Mouse (Mus musculus): Measurements from ENCODE around the gene Entpd5. TPM values are rescaled to one million over a fixed set of nuclear protein-coding genes. Genes with fewer than 3 reads are reported as not detected.

The Entpd5 gene
- polyA plus RNA-seq, 1 experiment from 2014 or later = 9.7 TPM

DNA sequence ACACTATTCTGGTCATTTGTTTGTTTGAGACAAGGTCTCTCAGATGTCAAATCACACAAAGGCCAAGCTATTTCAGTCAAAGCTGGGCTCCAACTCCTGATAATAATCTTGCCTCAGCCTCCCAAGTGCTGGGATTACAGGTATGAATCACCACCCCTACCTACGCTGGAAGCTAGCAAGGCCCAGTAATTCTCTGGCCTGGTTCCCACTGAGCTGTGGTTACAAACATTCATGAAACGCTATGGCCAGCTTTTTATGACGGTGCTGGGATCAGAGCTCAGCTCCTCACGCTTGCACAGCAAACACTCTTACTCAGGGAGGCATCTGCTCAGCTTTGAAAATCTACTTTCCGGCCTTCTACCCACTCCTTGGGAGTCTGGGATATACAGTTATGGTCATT is 15.0 kb downstream of the Entpd5 start:
- H3K36me3 ChIP-seq (ENCODE audit: control insufficient read depth, insufficient read depth, low read length) = no peaks in the 10 kb centered on the region
- no peaks in the 10 kb centered on the region for H3K27me3 ChIP-seq (ENCODE audit: control insufficient read depth, insufficient read depth, low read length)
- ATAC-seq (ENCODE audit: insufficient number of reproducible peaks, low FRiP score, low TSS enrichment, low read depth) = no peak
- H3K27ac ChIP-seq (replicated peaks; ENCODE audit: low read depth, low read length) = no peak overlapping the region
- 86% methylated on average over 5 of the region's 5 CpGs for WGBS
- no peak overlapping the region for H3K9ac ChIP-seq (ENCODE audit: low read length)
- H3K4me3 ChIP-seq (ENCODE audit: low read depth, low read length) = no peak overlapping the region
- H3K4me2 ChIP-seq (ENCODE audit: low read depth, severe bottlenecking) = no peak overlapping the region
- no peaks in the 10 kb centered on the region for H3K9me3 ChIP-seq (ENCODE audit: control insufficient read depth, low read length)
- DNase-seq (ENCODE audit: low spot score) = no peak
- H3K4me1 ChIP-seq (ENCODE audit: control insufficient read depth, insufficient read depth, low read length) = no peaks in the 10 kb centered on the region

DNA sequence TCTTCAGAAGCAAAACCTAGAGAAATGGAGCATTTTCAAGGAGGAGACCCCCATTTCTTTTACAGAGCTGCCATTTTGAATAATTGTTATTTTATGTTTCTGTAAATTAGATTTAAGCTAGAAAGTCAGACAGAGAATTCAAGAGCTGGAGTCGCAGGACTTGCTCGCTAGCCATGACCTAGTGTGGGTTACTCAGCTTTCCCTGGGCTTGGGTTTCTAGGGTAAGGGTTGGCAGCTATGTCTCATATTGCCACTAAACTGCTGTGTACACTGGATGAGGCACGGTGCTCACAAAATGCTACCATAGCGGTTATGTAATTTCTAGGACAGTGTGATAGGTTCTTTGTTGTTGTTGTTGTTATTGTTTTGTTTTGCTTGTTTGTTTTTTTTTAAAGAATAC is 16.1 kb downstream of the Entpd5 start:
- Histone ChIP-seq H3K4me3 (ENCODE audit: low read depth, low read length) (no peak overlapping the region), H3K4me2 (ENCODE audit: low read depth, severe bottlenecking) (no peak overlapping the region), H3K9me3 (ENCODE audit: control insufficient read depth, low read length) (no peaks in the 10 kb centered on the region), H3K4me1 (ENCODE audit: control insufficient read depth, insufficient read depth, low read length) (no peaks in the 10 kb centered on the region), H3K36me3 (ENCODE audit: control insufficient read depth, insufficient read depth, low read length) (no peaks in the 10 kb centered on the region), H3K27ac (replicated peaks; ENCODE audit: low read depth, low read length) (no peak overlapping the region), H3K27me3 (ENCODE audit: control insufficient read depth, insufficient read depth, low read length) (no peaks in the 10 kb centered on the region), H3K9ac (ENCODE audit: low read length) (no peak overlapping the region)
- 95% methylated on average over 4 of the region's 4 CpGs for WGBS
- ATAC-seq (ENCODE audit: insufficient number of reproducible peaks, low FRiP score, low TSS enrichment, low read depth) (no peak), DNase-seq (ENCODE audit: low spot score) (no peak)

DNA sequence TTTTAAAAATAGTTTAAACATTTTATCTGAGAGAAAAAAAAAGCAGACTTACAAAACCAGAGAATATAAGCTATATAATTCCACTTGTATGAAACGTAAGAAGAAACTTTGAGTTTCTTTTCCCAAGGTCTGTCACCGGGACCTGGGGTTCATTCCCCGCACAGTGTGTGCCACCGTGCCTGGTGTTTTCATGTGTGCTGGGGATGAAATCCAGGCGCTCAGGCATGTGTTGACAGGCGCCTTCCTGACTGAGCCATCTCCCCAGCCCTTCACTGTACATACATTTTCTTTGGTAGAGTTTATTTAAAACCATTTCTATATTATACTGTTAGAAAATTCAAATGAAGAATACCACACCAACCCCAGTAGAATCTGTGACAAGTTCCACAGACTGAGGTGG is 18.5 kb downstream of the Entpd5 start:
- WGBS = 69% methylated on average over 6 of the region's 6 CpGs
- H3K9me3 ChIP-seq (ENCODE audit: control insufficient read depth, low read length) = no peaks in the 10 kb centered on the region
- DNase-seq (ENCODE audit: low spot score) (no peak), ATAC-seq (ENCODE audit: insufficient number of reproducible peaks, low FRiP score, low TSS enrichment, low read depth) (no peak)
- H3K36me3 ChIP-seq (ENCODE audit: control insufficient read depth, insufficient read depth, low read length) = no peaks in the 10 kb centered on the region
- no peak overlapping the region for H3K4me2 ChIP-seq (ENCODE audit: low read depth, severe bottlenecking)
- no peak overlapping the region for H3K4me3 ChIP-seq (ENCODE audit: low read depth, low read length)
- no peaks in the 10 kb centered on the region for H3K4me1 ChIP-seq (ENCODE audit: control insufficient read depth, insufficient read depth, low read length)
- H3K27me3 ChIP-seq (ENCODE audit: control insufficient read depth, insufficient read depth, low read length) = no peaks in the 10 kb centered on the region
- no peak overlapping the region for H3K27ac ChIP-seq (replicated peaks; ENCODE audit: low read depth, low read length)
- no peak overlapping the region for H3K9ac ChIP-seq (ENCODE audit: low read length)

DNA sequence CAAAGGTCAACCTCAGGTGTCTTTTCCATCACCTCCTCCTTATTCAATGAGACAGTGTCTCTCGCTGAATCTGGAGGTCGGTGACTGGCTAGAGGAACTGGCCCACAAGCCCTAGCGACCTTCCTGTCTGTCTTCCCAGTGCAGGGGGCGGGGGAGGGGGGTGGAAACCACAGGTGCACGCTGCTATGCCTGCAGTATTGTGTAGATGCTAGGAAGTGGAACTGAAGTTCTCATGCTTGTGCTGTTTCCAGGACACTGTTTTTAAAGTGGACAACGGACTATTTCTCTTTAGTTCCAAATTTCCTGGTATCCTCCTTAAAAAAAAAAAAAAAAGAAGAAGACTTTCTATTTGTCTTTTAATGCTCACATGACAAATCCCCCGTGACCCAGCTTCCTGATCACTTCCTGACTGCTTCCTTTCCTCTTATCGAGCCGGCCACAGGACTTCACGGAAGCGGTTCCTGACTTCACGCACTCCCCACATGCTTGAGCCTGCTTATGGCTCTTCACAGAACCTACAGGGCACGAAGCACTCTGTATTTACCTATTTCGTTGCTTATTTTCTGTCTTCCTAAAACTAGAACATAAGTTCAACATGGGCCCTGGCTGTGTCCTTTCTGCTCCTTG is 19.9 kb downstream of the Entpd5 start:
- 74% methylated on average over 14 of the region's 14 CpGs for WGBS
- Histone ChIP-seq H3K4me2 (ENCODE audit: low read depth, severe bottlenecking) (no peak overlapping the region), H3K27ac (replicated peaks; ENCODE audit: low read depth, low read length) (no peak overlapping the region), H3K9me3 (ENCODE audit: control insufficient read depth, low read length) (no peaks in the 10 kb centered on the region), H3K27me3 (ENCODE audit: control insufficient read depth, insufficient read depth, low read length) (no peaks in the 10 kb centered on the region), H3K4me3 (ENCODE audit: low read depth, low read length) (no peak overlapping the region), H3K9ac (ENCODE audit: low read length) (no peak overlapping the region), H3K36me3 (ENCODE audit: control insufficient read depth, insufficient read depth, low read length) (no peaks in the 10 kb centered on the region), H3K4me1 (ENCODE audit: control insufficient read depth, insufficient read depth, low read length) (no peaks in the 10 kb centered on the region)
- ATAC-seq (ENCODE audit: insufficient number of reproducible peaks, low FRiP score, low TSS enrichment, low read depth) (no peak), DNase-seq (ENCODE audit: low spot score) (no peak)

DNA sequence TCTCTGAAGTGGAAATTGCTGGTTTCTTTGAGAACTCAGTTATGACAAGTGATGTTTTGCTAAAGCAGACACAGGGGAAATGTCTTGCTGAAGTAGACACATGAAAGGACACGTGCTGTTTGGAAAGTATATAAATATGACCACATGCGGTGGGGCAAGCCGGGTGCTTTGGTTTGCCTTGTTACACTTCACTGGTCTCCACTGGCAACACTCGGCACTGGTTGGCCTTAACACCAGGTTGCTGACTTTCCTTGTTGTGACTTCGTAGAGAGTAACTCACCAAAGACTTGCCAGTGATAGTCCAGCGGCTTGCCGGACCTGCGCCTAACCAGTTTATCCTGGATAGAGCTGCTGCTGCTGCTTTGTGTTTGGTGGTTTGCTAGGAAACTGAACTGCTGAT is 20.7 kb downstream of the Entpd5 start:
- DNase-seq (ENCODE audit: low spot score) = no peak
- no peak for ATAC-seq (ENCODE audit: insufficient number of reproducible peaks, low FRiP score, low TSS enrichment, low read depth)
- Histone ChIP-seq H3K9me3 (ENCODE audit: control insufficient read depth, low read length) (no peaks in the 10 kb centered on the region), H3K9ac (ENCODE audit: low read length) (no peak overlapping the region), H3K36me3 (ENCODE audit: control insufficient read depth, insufficient read depth, low read length) (no peaks in the 10 kb centered on the region), H3K4me2 (ENCODE audit: low read depth, severe bottlenecking) (no peak overlapping the region), H3K4me3 (ENCODE audit: low read depth, low read length) (no peak overlapping the region), H3K27me3 (ENCODE audit: control insufficient read depth, insufficient read depth, low read length) (no peaks in the 10 kb centered on the region), H3K27ac (replicated peaks; ENCODE audit: low read depth, low read length) (no peak overlapping the region), H3K4me1 (ENCODE audit: control insufficient read depth, insufficient read depth, low read length) (no peaks in the 10 kb centered on the region)
- 90% methylated on average over 8 of the region's 8 CpGs for WGBS

DNA sequence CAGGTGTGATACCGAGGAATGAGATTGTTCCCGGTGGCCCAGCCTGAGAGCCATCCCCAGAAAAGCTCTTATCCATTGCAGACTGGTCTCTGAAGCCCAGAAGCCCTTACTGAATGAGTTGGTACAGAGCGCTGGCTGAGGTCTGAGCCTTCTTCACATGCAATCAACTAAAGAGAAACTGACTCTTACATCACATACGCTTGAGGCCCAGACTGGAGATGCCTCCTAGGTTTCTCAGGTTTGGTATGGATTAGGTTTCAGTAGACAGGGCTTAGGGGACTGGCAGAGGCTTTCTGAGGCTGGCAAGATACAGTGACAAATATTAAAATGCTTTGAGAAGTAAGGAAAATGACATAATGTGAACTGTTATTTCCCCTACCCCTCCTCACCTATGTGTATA is 23.4 kb downstream of the Entpd5 start:
- Histone ChIP-seq H3K27me3 (ENCODE audit: control insufficient read depth, insufficient read depth, low read length) (no peaks in the 10 kb centered on the region), H3K36me3 (ENCODE audit: control insufficient read depth, insufficient read depth, low read length) (no peaks in the 10 kb centered on the region), H3K4me3 (ENCODE audit: low read depth, low read length) (no peak overlapping the region), H3K9me3 (ENCODE audit: control insufficient read depth, low read length) (no peaks in the 10 kb centered on the region), H3K4me2 (ENCODE audit: low read depth, severe bottlenecking) (no peak overlapping the region), H3K9ac (ENCODE audit: low read length) (no peak overlapping the region), H3K4me1 (ENCODE audit: control insufficient read depth, insufficient read depth, low read length) (no peaks in the 10 kb centered on the region), H3K27ac (replicated peaks; ENCODE audit: low read depth, low read length) (no peak overlapping the region)
- no peak for DNase-seq (ENCODE audit: low spot score)
- WGBS = 96% methylated on average over 4 of the region's 4 CpGs
- ATAC-seq (ENCODE audit: insufficient number of reproducible peaks, low FRiP score, low TSS enrichment, low read depth) = no peak

DNA sequence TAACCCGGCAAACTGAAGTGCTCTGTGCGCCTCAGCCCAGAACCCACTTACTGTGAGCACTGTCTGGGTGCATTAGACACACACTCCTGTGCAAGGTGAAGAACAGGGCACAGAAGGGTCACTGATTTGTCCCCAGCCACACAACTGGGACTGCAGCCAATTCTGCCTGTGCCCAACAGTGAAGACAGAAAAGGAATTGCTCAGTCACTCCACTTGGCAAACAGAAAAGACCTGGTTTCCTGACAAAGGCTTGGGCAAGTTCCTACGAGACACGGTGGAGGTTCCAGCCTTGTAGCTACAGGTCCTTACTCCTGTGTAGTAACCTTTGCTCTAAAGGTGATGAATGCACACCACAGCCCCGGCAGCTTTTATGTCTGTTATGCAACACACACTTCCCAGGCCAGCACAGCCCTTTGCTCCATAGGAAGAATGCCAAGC is 24.2 kb downstream of the Entpd5 start:
- DNase-seq (ENCODE audit: low spot score) (no peak), ATAC-seq (ENCODE audit: insufficient number of reproducible peaks, low FRiP score, low TSS enrichment, low read depth) (no peak)
- no peak overlapping the region for H3K9ac ChIP-seq (ENCODE audit: low read length)
- no peak overlapping the region for H3K4me2 ChIP-seq (ENCODE audit: low read depth, severe bottlenecking)
- H3K36me3 ChIP-seq (ENCODE audit: control insufficient read depth, insufficient read depth, low read length) = no peaks in the 10 kb centered on the region
- H3K27ac ChIP-seq (replicated peaks; ENCODE audit: low read depth, low read length) = no peak overlapping the region
- H3K9me3 ChIP-seq (ENCODE audit: control insufficient read depth, low read length) = no peaks in the 10 kb centered on the region
- WGBS = 80% methylated on average over 5 of the region's 5 CpGs
- no peaks in the 10 kb centered on the region for H3K27me3 ChIP-seq (ENCODE audit: control insufficient read depth, insufficient read depth, low read length)
- H3K4me1 ChIP-seq (ENCODE audit: control insufficient read depth, insufficient read depth, low read length) = no peaks in the 10 kb centered on the region
- H3K4me3 ChIP-seq (ENCODE audit: low read depth, low read length) = no peak overlapping the region

DNA sequence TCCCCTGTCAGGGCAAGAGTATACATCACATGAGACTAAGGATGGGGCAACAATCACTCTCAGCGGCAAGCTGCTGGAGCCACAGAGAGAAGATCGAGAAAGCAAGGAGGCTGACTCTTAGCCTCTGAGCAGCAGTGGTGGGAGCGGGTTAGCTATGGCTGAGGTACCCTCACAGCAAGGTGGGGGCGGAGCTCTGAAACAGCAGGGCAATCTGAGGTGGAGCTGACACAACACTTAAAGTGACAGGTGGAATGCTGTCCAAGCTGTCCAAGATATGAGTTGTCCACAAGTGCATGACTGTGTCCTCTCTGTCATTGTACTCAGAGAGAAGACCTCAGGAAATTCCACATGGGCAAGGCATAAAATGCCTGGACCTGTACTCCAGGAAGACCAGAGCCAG is 26.5 kb downstream of the Entpd5 start:
- H3K27ac ChIP-seq (replicated peaks; ENCODE audit: low read depth, low read length) = no peak overlapping the region
- H3K4me1 ChIP-seq (ENCODE audit: control insufficient read depth, insufficient read depth, low read length) = no peaks in the 10 kb centered on the region
- no peaks in the 10 kb centered on the region for H3K36me3 ChIP-seq (ENCODE audit: control insufficient read depth, insufficient read depth, low read length)
- DNase-seq (ENCODE audit: low spot score) = no peak
- no peaks in the 10 kb centered on the region for H3K27me3 ChIP-seq (ENCODE audit: control insufficient read depth, insufficient read depth, low read length)
- H3K9me3 ChIP-seq (ENCODE audit: control insufficient read depth, low read length) = no peaks in the 10 kb centered on the region
- H3K9ac ChIP-seq (ENCODE audit: low read length) = no peak overlapping the region
- no peak for ATAC-seq (ENCODE audit: insufficient number of reproducible peaks, low FRiP score, low TSS enrichment, low read depth)
- 85% methylated on average over 4 of the region's 4 CpGs for WGBS
- no peak overlapping the region for H3K4me2 ChIP-seq (ENCODE audit: low read depth, severe bottlenecking)
- no peak overlapping the region for H3K4me3 ChIP-seq (ENCODE audit: low read depth, low read length)

DNA sequence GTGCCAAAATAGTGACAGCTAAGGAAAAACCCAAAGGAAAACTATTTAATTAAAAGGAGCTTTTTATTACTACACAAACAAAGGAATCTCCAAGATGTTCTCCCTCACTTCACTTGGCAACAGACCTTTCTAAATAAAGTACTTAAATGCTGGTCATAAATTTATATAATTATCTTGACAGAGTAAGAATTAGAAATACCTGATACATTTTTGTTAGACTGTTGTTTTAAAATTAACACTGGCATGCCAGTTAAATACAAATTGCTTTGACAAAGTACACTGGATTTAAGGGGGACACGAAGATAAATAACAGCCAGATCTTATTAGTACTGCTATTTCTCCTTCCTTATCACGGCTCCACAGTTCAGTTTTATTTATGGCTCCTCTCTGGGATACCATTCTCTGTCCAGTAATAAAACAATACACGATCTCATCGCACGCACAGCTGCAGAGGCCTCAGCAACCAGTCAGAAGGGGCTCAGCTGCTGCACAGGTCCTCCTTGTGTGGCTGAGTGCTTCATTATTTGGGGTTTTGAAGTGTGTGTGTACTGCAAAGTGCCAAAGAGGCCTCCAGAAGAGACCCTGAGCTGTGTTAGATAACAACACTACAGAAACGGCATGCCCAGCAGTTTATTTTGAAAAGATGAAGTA is 34.9 kb downstream of the Entpd5 start:
- no peak for DNase-seq (ENCODE audit: low spot score)
- Histone ChIP-seq H3K36me3 (ENCODE audit: control insufficient read depth, insufficient read depth, low read length) (peaks cover 32% of the 10 kb centered on the region), H3K27ac (replicated peaks; ENCODE audit: low read depth, low read length) (no peak overlapping the region), H3K4me2 (ENCODE audit: low read depth, severe bottlenecking) (no peak overlapping the region), H3K9ac (ENCODE audit: low read length) (no peak overlapping the region), H3K9me3 (ENCODE audit: control insufficient read depth, low read length) (no peaks in the 10 kb centered on the region), H3K4me1 (ENCODE audit: control insufficient read depth, insufficient read depth, low read length) (no peaks in the 10 kb centered on the region), H3K27me3 (ENCODE audit: control insufficient read depth, insufficient read depth, low read length) (no peaks in the 10 kb centered on the region), H3K4me3 (ENCODE audit: low read depth, low read length) (no peak overlapping the region)
- 88% methylated on average over 6 of the region's 6 CpGs for WGBS
- ATAC-seq (ENCODE audit: insufficient number of reproducible peaks, low FRiP score, low TSS enrichment, low read depth) = no peak

Data from limb, embryonic 11.5 days (tissue).